Mouse (Mus musculus) cortical plate, adult 2 months (tissue): ENCODE results near the gene Fam216a. TPM values are rescaled to one million over a fixed set of nuclear protein-coding genes. Genes with fewer than 3 reads are reported as not detected.
A peak's percentile ranks its signal among the peaks of the same experiment; 100 is the strongest.
"Not testable (repeated sequence)": the region's sequence is repeated elsewhere in the genome, so short reads cannot be mapped to it uniquely, and the experiment has no call there.

Experiments
- H3K27ac ChIP-seq: fragments of 200-500 bp; 2 replicates; pipeline ENCODE4 v1.5.1; 2012; ENCODE audit warnings: low read length, control low read depth, inconsistent platforms; ENCODE audit not compliant: insufficient read depth
- H3K4me1 ChIP-seq: fragments of 200-500 bp; 2 replicates; pipeline ENCODE4 v1.6.1; 2011; ENCODE audit warnings: low read length; ENCODE audit not compliant: control insufficient read depth, insufficient read depth
- H3K4me3 ChIP-seq: fragments of 200-500 bp; 2 replicates; pipeline ENCODE4 v1.5.1; 2011; ENCODE audit warnings: mild to moderate bottlenecking, low read length, control low read depth; ENCODE audit not compliant: insufficient read depth
- CTCF ChIP-seq: fragments of 200-500 bp; IDR thresholded peaks from 2 replicates; pipeline ENCODE4 v1.5.1; 2011; ENCODE audit warnings: mild to moderate bottlenecking, control low read depth, low read length; ENCODE audit not compliant: insufficient read depth; ENCODE audit errors: extremely low read depth
- POLR2A ChIP-seq: fragments of 200-500 bp; IDR thresholded peaks from 2 replicates; pipeline ENCODE4 v1.6.1; 2011; ENCODE audit warnings: mild to moderate bottlenecking, low read length, control low read depth; ENCODE audit not compliant: insufficient read depth; ENCODE audit errors: extremely low read depth
- polyA plus RNA-seq: library from polyadenylated mRNA; depleted of rRNA; stranded (reverse); fragments of >200 nt; gene quantifications from 2 replicates; pipeline ENCODE4 v1.2.3, GENCODE M21; 2012

The Fam216a gene
- polyA plus RNA-seq, 1 experiment = 98.2 TPM

DNA sequence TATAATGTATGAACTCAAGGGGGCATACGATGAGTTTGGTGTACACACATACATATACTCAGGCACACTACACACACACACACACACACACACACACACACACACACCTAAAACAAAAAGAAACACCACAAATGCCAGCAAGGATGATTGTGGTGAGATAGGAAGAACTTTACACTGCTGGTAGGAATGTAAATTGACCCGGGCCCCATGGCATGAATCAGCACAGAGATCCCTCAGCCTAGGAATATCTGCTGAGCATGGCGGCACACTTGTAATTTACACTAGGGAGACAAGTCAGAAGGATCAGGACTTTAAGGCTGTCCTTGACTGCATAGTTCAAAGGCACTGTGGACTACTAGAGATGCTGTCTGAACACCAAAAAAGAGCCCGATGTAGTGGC, 41.9 kb downstream of the Fam216a start:
- no peak overlapping the region for H3K4me3 ChIP-seq
- TF ChIP-seq CTCF (no peak), POLR2A (no peak)
- no peak overlapping the region for H3K27ac ChIP-seq
- peaks cover 12% of the 10 kb centered on the region for H3K4me1 ChIP-seq

DNA sequence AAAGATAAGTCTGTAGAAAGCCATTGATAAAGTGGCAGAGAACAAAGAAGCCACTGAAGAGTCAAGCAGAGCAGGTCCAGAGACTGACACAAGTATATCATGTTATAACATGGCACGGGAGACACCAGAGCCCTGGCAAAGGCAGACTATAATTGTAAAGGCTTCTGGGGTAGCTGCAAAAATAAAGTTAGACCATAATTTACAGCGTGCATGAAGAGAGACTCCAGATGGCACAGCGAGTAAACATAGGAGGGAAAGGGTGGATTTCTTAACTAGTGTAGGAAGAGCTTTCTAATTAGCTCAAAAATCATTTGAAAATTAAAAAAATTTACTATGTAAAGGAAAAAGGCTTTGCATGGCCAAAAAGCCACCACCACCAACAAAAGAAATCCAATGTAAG, 44.9 kb downstream of the Fam216a start:
- TF ChIP-seq POLR2A (no peak), CTCF (no peak)
- peaks cover 16% of the 10 kb centered on the region for H3K4me1 ChIP-seq
- H3K4me3 ChIP-seq = no peak overlapping the region
- no peak overlapping the region for H3K27ac ChIP-seq

DNA sequence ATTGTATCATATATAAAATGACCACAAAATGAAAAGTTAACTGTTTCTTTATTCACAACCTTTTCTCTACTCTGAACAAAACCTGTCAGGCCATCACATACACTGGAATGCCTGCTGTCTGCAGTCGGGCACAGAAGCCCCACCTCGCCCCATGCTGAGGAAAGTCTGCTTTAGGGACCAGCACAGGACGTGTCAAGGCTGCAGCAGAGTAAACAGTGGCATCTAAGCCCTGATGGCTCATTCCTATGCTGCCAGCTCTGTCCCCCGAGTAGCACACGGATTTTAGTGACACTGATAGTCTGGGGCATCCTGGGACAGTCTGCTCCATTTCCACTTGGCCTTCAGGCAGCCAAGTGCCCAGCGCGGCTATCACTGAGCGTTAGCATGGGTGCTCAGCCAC, 46.7 kb downstream of the Fam216a start:
- peaks cover 16% of the 10 kb centered on the region for H3K4me1 ChIP-seq
- 0 out of 2 replicates have a peak overlapping the region, but pooled peaks have one; percentile 22 for H3K27ac ChIP-seq
- H3K4me3 ChIP-seq = no peak overlapping the region
- no peak for TF ChIP-seq CTCF
- TF ChIP-seq POLR2A = no peak

DNA sequence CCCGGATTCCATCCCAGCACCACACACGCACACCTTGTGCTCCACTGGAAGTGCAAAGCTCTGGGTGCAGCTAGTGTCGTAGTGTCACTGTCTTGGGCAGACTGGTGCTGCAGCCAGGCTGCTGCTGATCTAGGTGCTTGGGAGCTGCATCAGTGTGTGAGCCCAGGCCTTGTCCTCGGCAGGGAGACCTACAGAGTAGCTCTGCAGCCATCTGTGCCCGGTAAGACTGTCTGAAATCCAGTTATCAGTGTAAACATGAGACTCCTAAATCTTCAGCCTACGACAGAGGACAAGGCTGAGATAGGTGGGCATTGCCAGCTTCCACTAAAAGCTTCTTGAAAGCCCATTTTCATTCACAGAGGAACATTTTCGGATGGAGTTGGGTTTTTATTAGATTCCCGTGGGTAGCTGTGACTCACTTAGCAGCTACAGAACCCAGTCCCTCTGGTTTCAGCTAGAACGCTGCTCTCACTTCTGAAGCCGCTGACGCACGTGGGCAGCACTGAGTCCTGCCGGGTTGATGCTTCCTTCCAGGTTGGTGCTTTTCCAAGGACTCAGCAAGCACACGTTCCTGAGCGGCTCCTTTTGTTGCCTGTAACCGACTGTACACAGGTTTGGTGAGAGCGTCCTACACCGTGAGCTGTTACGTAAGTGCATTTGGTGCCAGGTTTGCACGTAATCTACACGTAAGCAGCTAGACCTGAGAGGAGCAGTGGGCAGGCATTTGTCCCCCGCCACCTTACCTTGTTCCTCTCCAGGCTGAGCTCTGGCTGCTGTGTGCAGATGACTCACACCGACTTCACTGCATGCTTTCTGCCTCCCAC, 47.3 kb downstream of the Fam216a start:
- Histone ChIP-seq H3K4me1 (peaks cover 16% of the 10 kb centered on the region), H3K4me3 (no peak overlapping the region), H3K27ac (peak overlapping the region; percentile 28; the same call in 1 of the 2 replicates)
- no peak; the same call in 1 of the 2 replicates for TF ChIP-seq POLR2A
- 0 out of 2 replicates have a peak, but pooled peaks have one; percentile 11 for TF ChIP-seq CTCF

DNA sequence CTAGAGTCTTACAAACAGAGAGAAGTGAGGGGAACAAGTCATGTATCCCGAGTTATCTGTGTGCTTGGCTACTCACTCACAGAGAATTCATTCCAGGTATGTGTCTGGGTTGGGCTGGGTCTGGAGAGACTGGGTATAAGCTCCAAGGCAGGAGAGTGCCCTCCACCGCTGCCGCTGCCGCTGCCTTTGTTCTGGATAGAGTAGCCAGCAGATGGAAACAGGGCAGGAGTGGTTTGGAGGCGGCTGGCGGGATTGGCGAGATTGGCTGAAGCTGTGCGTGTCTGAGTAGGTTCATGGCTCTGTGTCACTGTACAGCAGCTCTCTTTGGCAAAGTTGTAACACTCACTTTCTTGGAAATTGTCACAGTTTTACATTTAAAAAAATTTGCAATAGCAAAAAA, 48.6 kb downstream of the Fam216a start:
- TF ChIP-seq CTCF (no peak), POLR2A (no peak)
- H3K4me3 ChIP-seq = no peak overlapping the region
- no peak overlapping the region for H3K27ac ChIP-seq
- peaks cover 16% of the 10 kb centered on the region for H3K4me1 ChIP-seq

DNA sequence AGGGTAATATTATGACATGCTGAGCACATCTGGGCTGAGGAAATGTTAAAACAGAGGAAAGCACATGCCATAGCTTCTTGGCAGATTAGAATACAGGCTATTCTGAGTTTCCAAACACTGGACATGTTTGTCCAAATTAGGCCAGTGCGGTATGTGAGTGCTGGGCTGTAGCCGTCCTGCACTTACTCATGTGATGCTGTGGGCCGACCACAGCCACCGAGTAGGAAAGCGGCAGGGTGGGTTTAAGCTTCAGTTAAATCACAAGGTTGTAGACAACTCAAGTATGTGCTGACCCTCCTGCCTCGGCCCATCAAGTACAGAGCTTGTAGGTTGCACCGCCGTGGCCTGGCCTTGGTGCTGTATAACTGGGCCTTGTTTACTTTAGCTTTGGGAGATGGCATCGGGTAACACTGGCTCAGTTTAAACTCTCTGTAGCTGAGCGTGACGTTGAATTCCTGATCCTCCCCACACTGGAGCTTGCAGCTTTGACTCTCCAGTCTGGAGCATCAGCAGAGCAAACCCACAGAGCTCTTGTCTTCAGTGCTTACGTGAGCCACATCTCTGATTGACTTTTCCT, 51.9 kb downstream of the Fam216a start:
- H3K4me1 ChIP-seq = peaks cover 4% of the 10 kb centered on the region
- H3K4me3 ChIP-seq = no peak overlapping the region
- peak overlapping the region; percentile 43 for H3K27ac ChIP-seq
- TF ChIP-seq POLR2A (no peak), CTCF (no peak)

DNA sequence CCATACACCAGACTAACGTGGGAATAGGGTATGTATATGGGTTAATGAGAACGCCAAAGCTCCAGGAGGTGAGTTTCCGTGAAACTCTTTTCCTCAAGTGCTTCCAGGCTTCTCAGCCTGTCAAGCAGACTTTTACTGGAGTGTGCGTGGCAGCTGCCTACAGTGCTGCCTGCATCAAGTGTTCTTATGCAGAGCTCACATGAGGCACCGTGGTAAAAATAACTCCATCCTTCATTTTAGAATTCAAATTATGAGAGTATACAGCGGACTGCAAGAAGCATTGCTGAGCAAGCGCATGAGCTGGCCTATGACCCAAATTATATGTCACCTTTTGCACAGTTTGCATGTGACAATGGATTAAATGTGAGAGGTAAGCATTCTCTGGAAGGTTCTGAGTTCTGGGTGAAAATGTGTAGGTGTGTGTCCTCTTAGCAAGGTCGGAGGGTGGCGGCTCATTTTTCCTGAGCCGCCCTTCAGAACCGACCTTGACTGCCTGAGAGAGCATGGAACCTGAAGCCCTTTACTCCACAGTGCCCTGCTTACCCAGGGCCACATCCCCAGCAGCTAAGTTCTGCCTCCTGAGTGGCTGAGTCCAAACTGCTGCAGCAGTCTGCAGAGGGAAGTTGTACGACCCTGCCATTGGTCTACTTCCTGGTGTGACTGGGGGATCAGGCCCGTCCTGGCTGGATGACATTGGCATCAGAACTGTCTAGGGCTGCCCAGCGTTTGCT, 52.5 kb downstream of the Fam216a start:
- Histone ChIP-seq H3K27ac (peak overlapping the region; percentile 43), H3K4me1 (peaks cover 3% of the 10 kb centered on the region), H3K4me3 (no peak overlapping the region)
- TF ChIP-seq POLR2A (no peak), CTCF (no peak)

DNA sequence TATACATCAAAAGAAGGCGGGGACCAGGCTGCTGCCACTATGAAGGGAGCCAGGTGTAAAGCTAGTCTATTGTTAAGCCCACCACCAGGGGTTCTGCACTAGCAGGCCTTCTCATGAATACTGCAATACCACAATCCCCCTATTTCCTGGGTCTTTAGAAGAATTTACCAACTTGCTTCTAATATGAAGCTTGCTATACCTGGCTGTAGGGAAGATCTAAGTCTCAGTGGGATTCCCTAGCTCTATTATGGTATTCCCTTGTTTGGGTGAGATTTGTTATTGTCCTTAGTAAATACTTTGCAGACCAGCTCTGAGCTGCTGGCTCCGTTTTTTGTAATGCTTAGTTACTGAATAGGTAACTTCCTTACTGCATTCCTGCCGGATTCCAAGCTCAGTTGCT, 53.2 kb downstream of the Fam216a start:
- H3K4me3 ChIP-seq, H3K4me1 ChIP-seq, H3K27ac ChIP-seq: not testable (repeated sequence)

DNA sequence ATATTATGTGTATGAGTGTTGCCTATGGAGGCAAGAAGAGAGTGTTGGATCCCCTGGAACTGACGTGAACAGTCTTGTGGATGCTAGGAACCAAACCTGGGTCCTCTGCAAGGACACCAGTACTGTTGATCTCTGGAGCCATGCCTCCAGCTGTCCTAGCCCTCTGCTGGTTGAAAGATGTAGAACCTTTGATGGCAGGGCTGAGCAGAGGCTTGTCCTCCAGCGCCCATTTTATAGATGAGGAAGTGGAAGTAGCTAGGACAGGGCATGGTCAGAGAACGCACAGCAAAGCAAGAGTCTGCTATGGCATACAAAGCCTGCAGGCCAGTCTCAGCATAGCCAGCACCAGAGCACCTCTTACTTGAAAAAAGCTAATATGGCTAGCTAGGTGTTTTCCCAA, 54.1 kb downstream of the Fam216a start:
- Histone ChIP-seq H3K4me1 (peaks cover 1% of the 10 kb centered on the region; the same call in 1 of the 2 replicates), H3K4me3 (no peak overlapping the region), H3K27ac (no peak overlapping the region)
- TF ChIP-seq CTCF (peak; percentile 15; the same call in 1 of the 2 replicates), POLR2A (no peak)
